Mouse (Mus musculus) lung, adult 2 months (tissue): Measurements from ENCODE around the gene 1700012A03Rik.

Experiments used
- CTCF ChIP-seq: fragments of 200-500 bp; IDR thresholded peaks from 2 replicates; pipeline ENCODE4 v1.5.1; 2011; ENCODE audit warnings: mild to moderate bottlenecking, low read length, control low read depth; ENCODE audit not compliant: insufficient read depth
- POLR2A ChIP-seq: fragments of 200-500 bp; IDR thresholded peaks from 2 replicates; pipeline ENCODE4 v1.6.1; 2011; ENCODE audit warnings: low read depth, mild to moderate bottlenecking, control low read depth, low read length, borderline replicate concordance; ENCODE audit errors: extremely low read depth

GRCm38 (mm10) chr6:32005914-32006313, 44.1 kb upstream of the 1700012A03Rik start:
- TF ChIP-seq CTCF (no peak), POLR2A (no peak)
